Mouse (Mus musculus) lung, postnatal 0 days (tissue): ENCODE measurements around the gene Bad.
A peak's percentile ranks its signal among the peaks of the same experiment; 100 is the strongest.

Source experiments
- CTCF ChIP-seq: IDR thresholded peaks from 2 replicates; pipeline ENCODE4 v1.5.1; 2016; ENCODE audit warnings: antibody characterized with exemption, mild to moderate bottlenecking
- EP300 ChIP-seq: IDR thresholded peaks from 2 replicates; pipeline ENCODE4 v1.6.1; 2016; ENCODE audit warnings: antibody characterized with exemption, mild to moderate bottlenecking, control low read depth

DNA sequence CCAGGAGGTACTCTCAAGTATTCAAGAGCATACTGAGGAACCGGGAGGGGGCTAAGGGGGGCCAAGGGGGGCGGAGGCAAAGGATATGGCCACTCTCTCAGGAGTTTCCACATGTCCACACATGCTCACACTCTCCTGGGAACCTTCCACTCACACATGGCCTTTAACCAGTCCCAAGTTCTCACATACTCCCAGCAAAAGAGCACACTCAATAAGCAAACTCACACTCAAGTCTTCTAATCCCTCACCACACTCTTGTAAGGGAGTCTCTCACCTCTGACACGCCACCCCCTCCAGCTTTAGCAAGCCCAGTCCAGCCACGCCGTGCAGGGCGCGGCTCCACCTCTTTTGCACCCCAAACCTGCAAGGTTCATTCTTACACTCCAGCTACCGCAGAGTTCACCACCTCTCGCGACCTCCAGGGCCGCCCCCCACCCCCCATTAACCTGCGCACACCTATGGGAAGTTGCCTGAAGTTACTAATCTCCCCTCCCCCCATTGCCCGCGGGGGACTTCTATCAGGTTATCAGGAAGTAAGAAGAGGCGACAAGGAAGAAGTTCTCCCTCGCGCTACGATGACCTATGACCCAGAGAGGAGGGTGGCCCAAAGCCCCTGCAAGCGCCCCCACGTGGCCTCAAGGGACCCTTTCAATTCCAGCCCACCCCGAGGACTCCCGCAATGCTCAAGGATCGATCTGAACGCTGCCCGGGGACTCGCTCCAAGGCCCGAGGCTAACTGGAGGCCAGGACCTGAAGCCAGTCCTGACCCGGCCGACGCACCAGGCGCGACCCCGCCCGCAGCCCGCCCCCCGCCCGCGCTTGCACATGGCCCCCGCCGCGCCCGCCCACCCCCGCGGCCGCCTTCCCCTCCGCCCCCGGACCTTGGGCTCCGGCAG, 20.7 kb upstream of the Bad start:
- TF ChIP-seq CTCF (peak; percentile 46), EP300 (no peak)
